Mouse (Mus musculus) thymus, adult 18-20 months (tissue): Measurements from ENCODE around the gene Gnai3.

Experiments
- DNase-seq, 2 experiments: peaks; one replicate each; pipeline ENCODE4 v3.0.0; 2022; ENCODE audit warnings: mixed read lengths in 2 of 2

Gene Gnai3

DNA sequence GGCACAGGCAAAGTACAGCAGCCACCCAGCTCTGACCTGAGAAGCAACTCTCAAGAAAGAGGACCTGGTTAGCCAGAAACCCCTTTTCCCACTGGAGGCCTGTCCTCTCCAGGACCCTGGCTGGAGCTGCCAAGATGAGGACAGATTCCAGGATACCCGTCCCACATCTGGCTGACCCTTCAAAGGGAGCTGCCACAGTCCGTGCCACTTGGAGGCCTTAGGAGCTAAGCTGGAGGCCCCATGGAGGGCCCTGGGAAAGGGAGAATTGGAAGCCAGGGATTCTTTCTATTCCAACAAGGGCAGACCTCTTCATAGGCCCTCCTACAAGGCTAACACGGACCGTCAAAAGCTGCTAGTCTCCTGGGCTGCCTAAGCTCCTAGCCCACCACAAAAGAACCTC lies 64.3 kb downstream of the Gnai3 start:
- DNase-seq, result no peak

GRCm38 (mm10) chr3:108076836-108077235 lies 69.1 kb downstream of the Gnai3 start:
- no peak for DNase-seq

- no peak for DNase-seq
Measured at GRCm38 (mm10) chr3:108072983-108073569, 72.9 kb downstream of the Gnai3 start.

DNA sequence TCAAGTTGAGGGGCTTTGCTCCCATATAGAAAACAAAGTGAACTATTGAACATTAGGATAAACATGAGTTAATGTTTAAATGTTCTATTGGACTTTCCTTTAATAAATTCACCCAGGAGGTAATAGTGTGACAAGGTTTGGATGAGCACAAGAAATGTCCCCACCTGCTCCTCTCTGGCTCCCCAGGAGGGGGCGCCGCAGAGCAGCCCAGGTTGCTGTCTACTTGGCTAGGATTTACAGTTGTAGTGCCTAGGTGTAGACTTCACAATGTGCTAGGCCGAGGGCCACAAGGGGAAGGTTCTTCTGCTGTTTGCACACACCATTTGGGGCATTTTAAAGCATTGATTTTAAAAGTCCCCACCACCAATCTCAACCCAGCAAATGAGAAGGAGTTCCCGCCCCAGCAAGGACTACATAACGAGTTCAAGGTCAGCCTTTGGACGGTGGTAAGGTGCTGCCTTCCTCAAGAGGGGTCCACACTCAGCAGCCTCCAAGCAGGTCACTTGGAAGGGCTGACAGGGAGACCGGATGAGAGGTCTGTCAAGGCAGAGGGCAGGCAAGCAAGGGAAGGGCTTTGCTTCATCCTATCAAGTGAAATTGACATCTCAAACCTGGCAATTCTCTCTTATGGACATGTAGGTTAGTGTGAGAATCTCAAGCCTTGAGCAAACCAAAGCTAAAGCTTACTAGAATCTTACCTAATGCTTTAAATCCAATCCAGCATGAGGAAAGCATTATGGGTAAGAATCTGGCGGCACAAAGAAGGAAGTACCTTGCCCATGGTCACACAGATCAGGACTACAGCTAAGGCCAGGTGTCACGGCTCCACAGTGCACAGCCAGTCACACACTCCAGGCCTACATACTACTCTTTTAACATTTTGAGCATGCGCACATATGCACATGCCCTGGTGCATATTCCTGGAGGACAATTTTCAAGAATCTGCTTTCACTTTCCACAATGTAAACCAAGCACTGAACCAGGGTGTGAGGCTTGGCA lies 75.4 kb downstream of the Gnai3 start:
- DNase-seq, result peak; percentile 47 to 50

DNA sequence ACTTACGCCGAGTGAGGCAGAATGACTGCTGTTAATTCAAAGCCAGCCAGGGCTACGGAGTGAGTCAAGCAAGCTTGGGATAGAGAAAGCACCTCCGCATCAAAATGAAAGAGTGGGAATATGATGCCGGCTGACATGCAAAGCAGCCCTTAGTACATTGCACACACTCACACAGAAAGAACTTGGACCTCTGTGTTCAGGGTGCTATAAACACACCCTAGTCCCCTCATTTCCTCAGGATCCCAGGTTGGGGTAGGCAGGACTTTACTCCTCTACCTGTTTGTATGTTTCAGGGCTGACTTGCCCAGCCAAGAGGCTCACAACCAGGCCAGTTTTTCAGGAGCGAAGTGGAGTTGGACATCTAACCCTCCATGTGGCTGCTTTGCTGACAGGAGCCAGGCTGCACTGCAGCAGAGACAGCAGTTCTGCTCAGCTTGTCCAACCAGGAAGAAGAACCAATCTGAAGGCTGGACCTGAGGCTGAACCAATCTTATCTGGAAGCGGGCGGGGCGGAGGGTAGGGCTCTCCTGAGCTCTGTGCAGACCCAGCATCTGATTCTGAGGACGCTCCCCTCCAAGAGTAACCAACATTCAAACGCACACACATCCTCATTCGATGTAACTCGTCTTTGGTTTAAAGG lies 76.6 kb downstream of the Gnai3 start:
- DNase-seq, result no peak

DNA sequence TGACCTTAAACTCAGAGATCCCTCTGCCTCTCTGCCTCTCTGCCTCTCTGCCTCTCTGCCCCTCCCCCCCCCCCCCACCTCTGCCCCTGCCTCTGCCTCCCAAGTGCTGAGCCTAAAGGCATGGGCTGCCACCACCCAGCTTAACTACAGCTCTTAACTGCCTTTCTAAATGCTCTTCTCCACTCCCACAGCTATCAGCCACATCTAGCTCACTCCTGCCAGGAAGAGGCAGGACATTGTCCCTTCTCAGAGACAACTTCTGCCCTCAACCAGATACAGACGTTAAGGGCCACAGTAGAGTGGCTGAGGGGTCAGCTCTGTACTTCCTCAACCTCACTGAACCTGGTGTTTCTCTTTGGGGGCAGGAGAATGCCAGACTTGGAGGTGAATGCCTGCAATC lies 77.1 kb downstream of the Gnai3 start:
- DNase-seq, result no peak

DNA sequence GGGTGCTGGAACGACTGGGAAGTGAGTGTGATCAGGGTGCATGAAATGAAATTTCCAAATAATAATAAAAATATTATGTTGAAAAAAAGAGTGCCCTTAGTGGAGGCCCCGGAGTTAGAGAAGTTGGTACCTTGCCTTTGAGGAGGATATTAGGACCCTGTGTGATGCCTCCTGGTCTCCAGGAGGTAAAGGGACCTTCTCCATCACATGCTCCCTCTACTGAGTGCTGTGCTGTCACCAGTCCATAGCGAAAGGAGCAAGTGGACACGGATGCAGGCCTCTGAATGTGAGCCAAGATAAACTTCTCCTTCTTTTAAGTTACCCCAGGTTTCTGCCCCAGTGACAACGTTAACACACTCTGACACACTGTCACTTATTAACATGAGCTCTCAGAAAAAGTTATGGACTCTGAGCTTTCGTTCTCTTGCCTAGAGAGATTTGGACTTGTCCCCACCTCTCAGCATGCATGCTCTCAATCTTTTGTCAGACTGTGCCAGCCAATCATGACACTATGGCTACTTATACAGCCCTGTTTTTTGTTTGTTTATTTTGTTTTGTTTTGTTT lies 78.5 kb downstream of the Gnai3 start:
- DNase-seq, result no peak

GRCm38 (mm10) chr3:108065551-108065950 lies 80.4 kb downstream of the Gnai3 start:
- DNase-seq, result no peak

GRCm38 (mm10) chr3:108064672-108065071 lies 81.3 kb downstream of the Gnai3 start:
- DNase-seq, result no peak

DNA sequence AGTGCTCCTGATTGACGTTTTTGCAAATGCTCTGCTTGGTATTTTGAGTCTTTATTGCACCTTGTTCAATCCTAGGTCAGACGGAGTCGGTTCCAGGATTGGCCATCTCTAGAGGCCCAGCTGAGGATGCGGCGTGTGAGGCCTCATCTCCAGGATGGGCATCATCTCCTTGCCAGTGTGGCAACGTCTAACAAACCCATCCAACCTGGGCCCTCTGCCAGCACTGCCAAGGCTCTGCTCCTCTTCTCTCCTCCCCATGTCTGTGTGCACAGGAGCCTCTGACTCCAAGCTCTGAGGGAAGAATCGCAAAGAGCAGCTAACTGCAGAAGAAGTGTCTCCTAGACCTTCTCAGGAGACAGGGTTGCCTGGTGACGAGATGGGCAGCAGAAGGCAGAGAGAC lies 83.3 kb downstream of the Gnai3 start:
- DNase-seq, result no peak

DNA sequence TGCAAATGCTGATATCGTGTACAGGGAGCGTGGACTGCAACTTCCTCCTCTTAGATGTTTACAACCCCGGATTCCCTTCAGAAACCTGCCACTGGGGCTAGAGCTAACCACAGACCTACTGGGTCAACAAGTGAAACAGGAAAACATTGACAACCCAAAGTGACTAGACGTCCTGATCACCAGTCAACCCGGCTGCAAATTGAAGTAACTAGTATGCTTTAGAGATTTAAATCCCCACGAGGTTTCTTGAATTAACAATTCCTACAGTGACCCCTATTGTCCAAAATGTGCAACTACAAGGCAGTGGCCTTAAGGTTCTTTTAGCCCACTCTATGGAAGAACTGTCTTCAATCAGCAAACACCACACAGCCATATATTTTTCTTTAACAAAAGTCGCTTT lies 84.5 kb downstream of the Gnai3 start:
- no peak for DNase-seq
